Mouse (Mus musculus) MEL (cell line): Measurements from ENCODE around the gene Smg1. TPM values are rescaled to one million over a fixed set of nuclear protein-coding genes. Genes with fewer than 3 reads are reported as not detected.

Source experiments
- DNase-seq: peaks from one replicate; pipeline ENCODE4 v3.0.0; 2011; ENCODE audit warnings: low read depth, low spot score
- H3K27ac ChIP-seq: 2 replicates; pipeline ENCODE4 v1.5.1; 2012; ENCODE audit warnings: low read depth, mild to moderate bottlenecking, control low read depth, low read length, moderate library complexity; ENCODE audit not compliant: control insufficient read depth
- H3K27me3 ChIP-seq, 2 experiments: fragments of 150-350 bp in 1 of 2; sonication (generic) in 1 of 2; 2 replicates each; pipeline ENCODE4 v1.6.1; 2012; ENCODE audit warnings: low read length in 2 of 2, mild to moderate bottlenecking in 2 of 2, improper control_type of control experiment in 1 of 2, moderate library complexity in 1 of 2; ENCODE audit not compliant: insufficient read depth in 2 of 2, control insufficient read depth in 1 of 2
- H3K36me3 ChIP-seq, 2 experiments: 2 replicates each; pipeline ENCODE4 v1.6.1; 2012 to 2014; ENCODE audit warnings: low read length in 2 of 2, improper control_type of control experiment in 1 of 2, inconsistent platforms in 1 of 2, mild to moderate bottlenecking in 1 of 2; ENCODE audit not compliant: insufficient read depth in 2 of 2, control insufficient read depth in 1 of 2
- H3K4me1 ChIP-seq, 2 experiments: fragments of 150-350 bp in 1 of 2; sonication (generic) in 1 of 2; 2 replicates each; pipeline ENCODE4 v1.6.1; 2012; ENCODE audit warnings: low read length in 2 of 2, improper control_type of control experiment in 1 of 2, mild to moderate bottlenecking in 1 of 2; ENCODE audit not compliant: insufficient read depth in 2 of 2, control insufficient read depth in 1 of 2
- H3K4me3 ChIP-seq, 2 experiments: fragments of 150-350 bp in 1 of 2; sonication (generic) in 1 of 2; 2 replicates each; pipeline ENCODE4 v1.5.1; 2012; ENCODE audit warnings: low read depth in 2 of 2, low read length in 2 of 2, mild to moderate bottlenecking in 2 of 2, moderate library complexity in 2 of 2, control low read depth in 1 of 2, improper control_type of control experiment in 1 of 2; ENCODE audit not compliant: control insufficient read depth in 1 of 2, insufficient read depth in 1 of 2
- H3K79me2 ChIP-seq: 2 replicates; pipeline ENCODE4 v1.6.1; 2012; ENCODE audit warnings: mild to moderate bottlenecking, low read length, moderate library complexity; ENCODE audit not compliant: control insufficient read depth, poor library complexity, insufficient read depth
- H3K9ac ChIP-seq: 2 replicates; pipeline ENCODE4 v1.6.1; 2012; ENCODE audit warnings: low read depth, mild to moderate bottlenecking, control low read depth, low read length, moderate library complexity; ENCODE audit not compliant: control insufficient read depth, poor library complexity, severe bottlenecking
- H3K9me3 ChIP-seq: fragments of 150-350 bp; sonication (generic); replicated peaks from 2 replicates; pipeline ENCODE4 v1.6.1; 2012; ENCODE audit warnings: mild to moderate bottlenecking, low read length, improper control_type of control experiment, moderate library complexity; ENCODE audit not compliant: insufficient read depth
- BHLHE40 ChIP-seq: IDR thresholded peaks from 2 replicates; pipeline ENCODE4 v1.6.1; 2012; ENCODE audit warnings: low read depth, mild to moderate bottlenecking, inconsistent platforms, low read length, improper control_type of control experiment, borderline replicate concordance
- ELF1 ChIP-seq: IDR thresholded peaks from 2 replicates; pipeline ENCODE4 v1.6.1; 2014; ENCODE audit warnings: low read depth, mild to moderate bottlenecking, inconsistent platforms, low read length, improper control_type of control experiment, moderate library complexity
- EP300 ChIP-seq, 2 experiments: IDR thresholded peaks; 2 replicates each; pipeline ENCODE4 v1.6.1; 2011; ENCODE audit warnings: improper control_type of control experiment in 2 of 2, low read length in 2 of 2, low read depth in 1 of 2, mild to moderate bottlenecking in 1 of 2
- ETS1 ChIP-seq: IDR thresholded peaks from 2 replicates; pipeline ENCODE4 v1.6.1; 2012; ENCODE audit warnings: low read depth, mild to moderate bottlenecking, inconsistent platforms, low read length, improper control_type of control experiment, moderate library complexity
- GABPA ChIP-seq: IDR thresholded peaks from 2 replicates; pipeline ENCODE4 v1.6.1; 2012; ENCODE audit warnings: low read depth, mild to moderate bottlenecking, inconsistent platforms, low read length, improper control_type of control experiment, moderate library complexity
- MAFK ChIP-seq: IDR thresholded peaks from 2 replicates; pipeline ENCODE4 v1.6.1; 2011; ENCODE audit warnings: low read depth, mild to moderate bottlenecking, low read length, improper control_type of control experiment, borderline replicate concordance
- MAX ChIP-seq: IDR thresholded peaks from 2 replicates; pipeline ENCODE4 v1.6.1; 2011; ENCODE audit warnings: low read length, improper control_type of control experiment
- MAZ ChIP-seq: IDR thresholded peaks from 2 replicates; pipeline ENCODE4 v1.6.1; 2012; ENCODE audit warnings: low read depth, mild to moderate bottlenecking, inconsistent platforms, low read length, improper control_type of control experiment
- NELFE ChIP-seq: IDR thresholded peaks from 2 replicates; pipeline ENCODE4 v1.6.1; 2011; ENCODE audit warnings: low read depth, low read length, improper control_type of control experiment
- NRF1 ChIP-seq: IDR thresholded peaks from 2 replicates; pipeline ENCODE4 v1.6.1; 2014; ENCODE audit warnings: low read depth, mild to moderate bottlenecking, inconsistent platforms, low read length, improper control_type of control experiment, moderate library complexity; ENCODE audit not compliant: poor library complexity, insufficient read depth, severe bottlenecking
- POLR2AphosphoS5 ChIP-seq: IDR thresholded peaks from 2 replicates; pipeline ENCODE4 v1.6.1; 2012; ENCODE audit warnings: low read depth, borderline replicate concordance, mild to moderate bottlenecking, inconsistent platforms, low read length, moderate library complexity, mixed read lengths
- RAD21 ChIP-seq: IDR thresholded peaks from 2 replicates; pipeline ENCODE4 v1.6.1; 2011; ENCODE audit warnings: mild to moderate bottlenecking, low read depth, low read length, improper control_type of control experiment
- RCOR1 ChIP-seq: IDR thresholded peaks from 2 replicates; pipeline ENCODE4 v1.6.1; 2012; ENCODE audit warnings: low read depth, mild to moderate bottlenecking, inconsistent platforms, low read length, improper control_type of control experiment
- TAL1 ChIP-seq: IDR thresholded peaks from 2 replicates; pipeline ENCODE4 v1.6.1; 2012; ENCODE audit warnings: mild to moderate bottlenecking, inconsistent platforms, low read length, moderate library complexity, mixed read lengths
- TBP ChIP-seq: IDR thresholded peaks from 2 replicates; pipeline ENCODE4 v1.8.0; 2011; ENCODE audit warnings: low read depth, low read length, improper control_type of control experiment
- ZKSCAN1 ChIP-seq: IDR thresholded peaks from 2 replicates; pipeline ENCODE4 v1.6.1; 2012; ENCODE audit warnings: low read depth, mild to moderate bottlenecking, inconsistent platforms, low read length, improper control_type of control experiment, moderate library complexity
- ZNF384 ChIP-seq: IDR thresholded peaks from 2 replicates; pipeline ENCODE4 v1.6.1; 2012; ENCODE audit warnings: low read depth, mild to moderate bottlenecking, inconsistent platforms, low read length, improper control_type of control experiment
- polyA plus RNA-seq, 2 experiments: library from polyadenylated mRNA; stranded (reverse) in 1 of 2; unstranded in 1 of 2; fragments of >175 nt in 1 of 2; fragments of >200 nt in 1 of 2; gene quantifications; 2 replicates each; pipeline versions ENCODE4 v1.2.1 to v1.2.4; 2012; ENCODE audit warnings: low replicate concordance in 2 of 2, low read depth in 1 of 2; ENCODE audit not compliant: insufficient read length in 2 of 2, insufficient read depth in 1 of 2, missing spikeins in 1 of 2
- total RNA-seq: library from RNA; depleted of rRNA; stranded (reverse); fragments of 300-350 nt; gene quantifications from 2 replicates; pipeline ENCODE4 v1.2.3, GENCODE M21; 2012

The Smg1 gene
- total and polyA plus RNA-seq, 3 experiments = 24.2 to 49.6 (median 32.6) TPM

DNA sequence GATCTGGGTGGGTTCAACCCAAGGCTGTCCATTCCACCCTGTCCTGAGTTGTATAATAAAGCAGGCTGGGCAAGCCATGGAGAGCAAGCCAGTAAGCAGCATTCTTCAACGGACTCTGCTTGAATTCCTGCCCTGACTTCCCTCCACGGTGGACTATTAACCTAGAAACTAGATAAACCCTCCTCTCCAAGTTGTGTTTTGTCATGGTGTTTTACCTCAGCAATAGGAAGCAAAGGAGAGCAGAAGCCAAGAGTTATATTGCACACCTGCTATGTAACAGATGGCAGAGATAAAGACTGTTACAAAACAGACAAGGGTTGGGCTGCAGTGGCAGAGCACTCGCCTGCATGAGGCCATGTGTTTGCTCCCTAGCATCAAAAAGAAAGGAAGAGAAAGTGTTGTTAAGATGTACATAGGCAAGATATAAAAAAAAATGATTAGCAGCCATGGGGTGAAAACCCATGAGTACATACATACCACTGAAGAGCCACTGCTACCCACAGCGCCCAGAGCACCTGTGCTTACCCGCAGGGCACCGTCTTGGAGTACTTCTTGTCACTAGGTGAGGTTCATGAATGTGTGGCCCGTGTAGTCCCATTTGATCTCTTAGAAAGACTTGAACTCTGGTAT is 16.3 kb upstream of the Smg1 start:
- Histone ChIP-seq H3K9ac (no peak overlapping the region), H3K79me2 (no peaks in the 10 kb centered on the region), H3K9me3 (no peaks in the 10 kb centered on the region), H3K4me3 (no peak overlapping the region), H3K27me3 (no peaks in the 10 kb centered on the region), H3K27ac (no peak overlapping the region), H3K4me1 (no peaks in the 10 kb centered on the region), H3K36me3 (no peaks in the 10 kb centered on the region)
- DNase-seq = no peak
- TF ChIP-seq RCOR1 (no peak), TAL1 (no peak), NRF1 (no peak), EP300 (IDR thresholded peaks at IDR 0.05; ENCODE audit: low read depth in 1 of 2, low read length in 2 of 2) (no peak), TBP (no peak), ZNF384 (no peak), BHLHE40 (no peak), ETS1 (no peak), ZKSCAN1 (no peak), ELF1 (no peak), MAX (no peak)

DNA sequence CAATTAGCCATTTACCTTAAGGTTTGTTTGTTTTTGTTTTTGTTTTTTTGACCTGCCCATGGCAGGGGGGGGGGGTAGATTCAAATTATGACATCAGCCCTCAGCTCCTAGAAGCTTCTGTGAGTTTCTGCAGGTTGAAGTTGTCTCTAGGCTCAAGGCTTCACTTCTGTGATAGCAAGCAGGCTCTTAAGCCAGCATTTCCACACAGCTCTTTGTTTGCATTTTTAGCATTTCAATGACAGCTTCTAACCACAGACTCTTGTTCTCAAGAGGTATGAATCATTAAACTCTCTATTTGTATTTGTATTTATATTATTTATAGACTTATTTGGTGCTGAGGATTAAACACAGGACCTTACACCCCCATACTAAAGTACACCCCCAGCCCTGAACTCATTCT is 15.0 kb upstream of the Smg1 start:
- no peak for TF ChIP-seq MAZ
- TF ChIP-seq NELFE = no peak
- TF ChIP-seq, all 39 proteins: peak for 0
- H3K27me3 ChIP-seq = no peaks in the 10 kb centered on the region
- H3K9me3 ChIP-seq = no peaks in the 10 kb centered on the region
- no peaks in the 10 kb centered on the region for H3K36me3 ChIP-seq
- no peak overlapping the region for H3K27ac ChIP-seq
- no peak for DNase-seq
- H3K4me3 ChIP-seq = no peak overlapping the region
- no peaks in the 10 kb centered on the region for H3K79me2 ChIP-seq
- H3K9ac ChIP-seq = no peak overlapping the region
- H3K4me1 ChIP-seq = no peaks in the 10 kb centered on the region

DNA sequence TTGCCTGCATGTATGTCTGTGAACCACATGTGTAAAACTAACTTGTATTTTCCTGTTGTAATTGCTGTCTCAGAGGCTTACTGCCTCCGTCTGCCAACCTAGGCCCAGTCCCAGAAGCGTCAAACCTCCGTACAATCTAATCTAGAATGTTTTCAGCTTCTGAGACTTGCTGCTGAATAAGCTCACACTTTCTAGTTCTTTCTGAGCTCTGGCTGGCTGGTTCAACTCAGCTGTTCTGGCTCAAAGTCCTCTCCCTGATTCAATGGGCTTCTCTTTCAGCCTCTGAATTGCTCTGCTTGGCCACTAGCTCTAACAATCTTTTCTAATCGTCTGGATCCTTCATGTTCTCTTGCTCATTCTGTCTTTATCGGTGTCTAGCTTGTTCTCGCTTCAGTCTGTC is 13.3 kb upstream of the Smg1 start:
- Histone ChIP-seq H3K27ac (no peak overlapping the region), H3K27me3 (no peaks in the 10 kb centered on the region)

More for the DNA sequence above, 13.3 kb upstream of the Smg1 start:
- Histone ChIP-seq H3K4me3 (no peak overlapping the region), H3K79me2 (no peaks in the 10 kb centered on the region), H3K4me1 (no peaks in the 10 kb centered on the region; a peak in 1 of 4 replicates)
- DNase-seq = peak; percentile 14
- no peak for TF ChIP-seq POLR2AphosphoS5
- no peak for TF ChIP-seq RAD21
- no peak for TF ChIP-seq NELFE
- no peak for TF ChIP-seq MAFK
- no peak for TF ChIP-seq MAX
- TF ChIP-seq TBP = no peak
- no peak for TF ChIP-seq GABPA
- TF ChIP-seq, all 39 proteins: peak for 0
- no peaks in the 10 kb centered on the region for H3K36me3 ChIP-seq
- peak overlapping the region; percentile 50 for H3K9ac ChIP-seq
- H3K9me3 ChIP-seq = no peaks in the 10 kb centered on the region
